Mouse (Mus musculus): Measurements from ENCODE around the gene Dhrs1.

GRCm38 (mm10) chr14:55714893-55715292 is 30.6 kb downstream of the Dhrs1 start:
- TF ChIP-seq CTCF (conservative IDR thresholded peaks at IDR 0.05; ENCODE audit: insufficient read depth, insufficient read length, low read depth, low read length): no peak
- TF ChIP-seq POLR2A (IDR thresholded peaks at IDR 0.05; ENCODE audit: low read depth, low read length): no peak

Measured in kidney, adult 2 months (tissue).